Mouse (Mus musculus) thymus, adult 2 months (tissue): ENCODE results near the gene Traip. TPM values are rescaled to one million over a fixed set of nuclear protein-coding genes. Genes with fewer than 3 reads are reported as not detected.

Source experiments
- DNase-seq: peaks from one replicate; pipeline ENCODE4 v3.0.0; 2021
- H3K27ac ChIP-seq: fragments of 200-500 bp; 2 replicates; pipeline ENCODE4 v1.5.1; 2012; ENCODE audit warnings: low read length, control low read depth; ENCODE audit not compliant: control insufficient read depth, insufficient read depth
- H3K27me3 ChIP-seq: fragments of 200-500 bp; 2 replicates; pipeline ENCODE4 v1.6.1; 2012; ENCODE audit warnings: mild to moderate bottlenecking, low read length, moderate library complexity, mixed read lengths; ENCODE audit not compliant: control insufficient read depth, insufficient read depth
- H3K36me3 ChIP-seq: fragments of 200-500 bp; 2 replicates; pipeline ENCODE4 v1.6.1; 2012; ENCODE audit warnings: mild to moderate bottlenecking, low read length, moderate library complexity; ENCODE audit not compliant: control insufficient read depth, insufficient read depth
- H3K4me1 ChIP-seq: fragments of 200-500 bp; replicated peaks from 2 replicates; pipeline ENCODE4 v1.6.1; 2012; ENCODE audit warnings: low read length; ENCODE audit not compliant: control insufficient read depth, insufficient read depth
- H3K4me3 ChIP-seq: fragments of 200-500 bp; 2 replicates; pipeline ENCODE4 v1.5.1; 2012; ENCODE audit warnings: mild to moderate bottlenecking, low read length, control low read depth, moderate library complexity; ENCODE audit not compliant: control insufficient read depth, insufficient read depth
- CTCF ChIP-seq: fragments of 200-500 bp; IDR thresholded peaks from 2 replicates; pipeline ENCODE4 v1.5.1; 2012; ENCODE audit warnings: mild to moderate bottlenecking, control low read depth, low read length, moderate library complexity, borderline replicate concordance; ENCODE audit not compliant: control insufficient read depth, poor library complexity, insufficient read depth; ENCODE audit errors: extremely low read depth
- POLR2A ChIP-seq: fragments of 200-500 bp; IDR thresholded peaks from 2 replicates; pipeline ENCODE4 v1.6.1; 2012; ENCODE audit warnings: mild to moderate bottlenecking, low read length, control low read depth, moderate library complexity; ENCODE audit not compliant: control insufficient read depth, poor library complexity, insufficient read depth; ENCODE audit errors: extremely low read depth
- WGBS: fragments of 180-500 bp; shearing (Covaris S2); methylation state at CpG from one replicate; pipeline ENCODE4 v1.1.7; 2018; 5-methylcytosine and 5-hydroxymethylcytosine counted together
- polyA plus RNA-seq: library from polyadenylated mRNA; depleted of rRNA; stranded (reverse); fragments of >200 nt; gene quantifications from 2 replicates; pipeline ENCODE4 v1.2.3, GENCODE M21; 2012

Traip gene
- polyA plus RNA-seq, 1 experiment, result 9.2 TPM

DNA sequence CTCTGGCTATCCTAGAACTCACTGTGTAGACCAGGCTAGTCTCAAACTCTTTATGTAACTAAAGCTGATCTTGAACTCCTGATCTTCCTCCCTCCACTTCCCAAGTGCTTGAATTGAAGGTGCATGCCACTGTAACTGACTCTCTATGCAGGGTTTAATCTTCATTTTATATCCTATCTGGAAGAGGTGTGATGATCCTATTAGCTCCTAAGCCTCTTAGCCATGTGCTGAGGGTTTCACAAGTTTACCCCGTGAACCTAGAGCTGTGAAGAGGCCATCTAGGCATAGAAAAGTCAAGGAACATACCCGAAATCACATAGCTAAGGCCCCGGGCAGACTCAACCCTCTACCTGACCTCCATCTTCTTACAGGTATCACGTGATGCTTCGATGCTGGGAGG lies 30.5 kb upstream of the Traip start:
- no peak for DNase-seq
- H3K4me1 ChIP-seq, result peaks cover 19% of the 10 kb centered on the region
- H3K36me3 ChIP-seq, result no peaks in the 10 kb centered on the region
- no peak overlapping the region for H3K27ac ChIP-seq
- no peak for TF ChIP-seq POLR2A
- no peak for TF ChIP-seq CTCF
- WGBS, result 91% methylated on average over 5 of the region's 5 CpGs
- H3K27me3 ChIP-seq, result no peaks in the 10 kb centered on the region
- no peak overlapping the region for H3K4me3 ChIP-seq

GRCm38 (mm10) chr9:107923021-107923420 lies 26.9 kb upstream of the Traip start:
- peak; percentile 64 for DNase-seq
- Histone ChIP-seq H3K4me3 (no peak overlapping the region), H3K27ac (no peak overlapping the region), H3K27me3 (no peaks in the 10 kb centered on the region), H3K36me3 (no peaks in the 10 kb centered on the region), H3K4me1 (peaks cover 9% of the 10 kb centered on the region)
- TF ChIP-seq CTCF, result peak; percentile 71
- TF ChIP-seq POLR2A, result no peak
- WGBS, result 71% methylated on average over 7 of the region's 7 CpGs

DNA sequence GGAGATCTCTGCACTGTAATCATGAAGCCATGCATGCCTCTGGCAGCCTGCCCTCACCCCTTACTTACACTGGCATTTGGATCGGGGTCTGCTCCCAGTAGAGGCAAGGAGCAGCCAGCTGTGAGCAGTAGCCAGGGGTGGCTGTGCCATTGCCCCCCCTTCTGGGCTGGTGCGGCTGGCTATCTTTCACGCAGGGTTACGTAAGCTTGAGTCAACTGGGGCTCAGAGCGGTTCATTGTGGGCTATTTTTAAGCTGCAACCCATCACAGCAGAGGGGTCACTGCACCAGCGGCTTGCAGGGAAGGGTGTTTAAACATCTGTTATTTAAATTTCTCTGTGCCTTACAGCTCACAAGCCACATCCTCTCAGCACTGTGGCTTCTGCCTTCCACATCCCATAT lies 26.0 kb upstream of the Traip start:
- H3K27ac ChIP-seq, result no peak overlapping the region
- H3K27me3 ChIP-seq, result no peaks in the 10 kb centered on the region
- H3K4me1 ChIP-seq, result peaks cover 9% of the 10 kb centered on the region
- no peak overlapping the region for H3K4me3 ChIP-seq
- DNase-seq, result no peak
- TF ChIP-seq POLR2A, result no peak
- TF ChIP-seq CTCF, result no peak
- no peaks in the 10 kb centered on the region for H3K36me3 ChIP-seq
- 10% methylated on average over 6 of the region's 6 CpGs for WGBS

- Histone ChIP-seq H3K4me3 (no peak overlapping the region), H3K36me3 (no peaks in the 10 kb centered on the region), H3K27ac (no peak overlapping the region), H3K27me3 (no peaks in the 10 kb centered on the region), H3K4me1 (peaks cover 9% of the 10 kb centered on the region)
- 76% methylated on average over 3 of the region's 3 CpGs for WGBS
- TF ChIP-seq CTCF (no peak), POLR2A (no peak)
- no peak for DNase-seq
Observed at GRCm38 (mm10) chr9:107925251-107925650, 24.7 kb upstream of the Traip start.

DNA sequence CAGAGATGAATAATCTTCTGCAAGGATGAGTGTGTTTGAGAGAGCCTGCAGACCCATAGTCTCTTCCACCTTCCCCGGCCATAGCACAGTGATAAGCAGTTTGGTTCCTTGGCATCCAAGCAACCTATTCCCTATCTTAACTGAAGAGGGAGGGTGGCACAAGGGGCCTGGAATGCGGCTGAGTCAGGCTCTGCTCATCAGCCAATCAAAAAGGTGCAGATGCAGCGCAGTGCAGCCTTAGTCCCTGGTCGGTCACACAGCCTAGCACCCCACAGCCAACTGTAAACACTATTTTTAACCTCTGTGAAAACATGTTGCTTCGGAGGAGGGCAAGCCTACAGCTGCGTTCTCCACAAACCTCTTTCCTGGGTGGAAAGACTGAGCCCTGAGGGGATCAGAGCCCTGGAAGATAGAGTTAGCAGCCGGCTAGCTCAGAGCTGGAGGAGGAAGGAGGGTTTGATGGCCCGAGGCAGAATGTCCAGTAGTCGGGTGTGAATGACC lies 23.0 kb upstream of the Traip start:
- H3K27ac ChIP-seq, result no peak overlapping the region

DNA sequence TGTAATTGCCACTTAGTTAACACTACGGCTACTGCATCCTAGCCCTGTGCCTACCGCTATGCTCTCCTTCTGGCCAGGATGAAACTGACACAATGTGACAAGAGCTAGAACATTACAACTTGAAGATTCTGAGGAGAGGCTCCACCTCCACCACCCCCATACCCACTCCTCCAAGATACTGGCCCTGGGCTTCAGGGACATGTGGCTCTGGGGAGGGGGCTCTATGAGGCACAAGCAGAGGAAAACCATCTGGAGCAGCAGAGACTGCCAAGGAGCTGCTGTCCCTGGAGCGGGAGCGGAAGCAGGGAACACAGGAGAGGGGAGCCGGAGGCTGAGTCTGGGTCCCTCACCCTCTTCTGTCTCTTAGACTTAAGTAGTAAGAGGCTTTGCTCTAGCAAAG lies 22.2 kb upstream of the Traip start:
- no peak for DNase-seq
- Histone ChIP-seq H3K27ac (no peak overlapping the region), H3K36me3 (no peaks in the 10 kb centered on the region), H3K27me3 (no peaks in the 10 kb centered on the region), H3K4me3 (no peak overlapping the region), H3K4me1 (peaks cover 9% of the 10 kb centered on the region)
- WGBS, result 98% methylated on average over 5 of the region's 5 CpGs
- TF ChIP-seq CTCF (no peak), POLR2A (no peak)

More for the DNA sequence above, 23.0 kb upstream of the Traip start:
- Histone ChIP-seq H3K4me3 (no peak overlapping the region), H3K4me1 (peaks cover 9% of the 10 kb centered on the region), H3K27me3 (no peaks in the 10 kb centered on the region), H3K36me3 (no peaks in the 10 kb centered on the region)
- WGBS, result 81% methylated on average over 9 of the region's 9 CpGs
- no peak for DNase-seq
- TF ChIP-seq POLR2A (no peak), CTCF (no peak)

DNA sequence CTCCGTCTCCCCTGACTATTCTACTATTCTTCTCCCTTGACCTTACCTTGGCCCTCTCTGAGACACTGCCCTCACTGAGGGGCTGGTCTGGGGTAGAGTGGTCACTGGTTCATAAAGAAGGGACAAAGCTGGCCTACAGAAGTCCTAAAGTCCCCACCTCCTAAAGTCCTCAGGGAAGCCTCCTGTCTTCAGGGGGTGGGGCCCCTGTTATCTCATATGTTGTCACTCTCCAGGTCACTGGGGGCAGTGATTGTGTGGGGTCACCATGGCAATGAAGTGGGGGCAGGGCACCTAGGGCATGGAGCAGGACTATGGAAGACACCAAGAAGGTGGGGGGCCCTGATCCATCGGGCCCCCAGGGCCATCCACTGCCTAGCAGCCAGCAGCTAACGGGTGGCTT lies 21.8 kb upstream of the Traip start, which contains the start of gene Actl11:
TSS of gene Actl11 (plus strand) at position 301 of the 400 bp plus-strand sequence.
- Histone ChIP-seq H3K4me1 (peaks cover 9% of the 10 kb centered on the region), H3K27ac (no peak within 1 kb of the TSS), H3K36me3 (no peaks in the 10 kb centered on the region), H3K4me3 (no peak within 1 kb of the TSS), H3K27me3 (no peaks in the 10 kb centered on the region)
- DNase-seq, result no peak
- TF ChIP-seq CTCF, result no peak
- TF ChIP-seq POLR2A, result no peak
- WGBS, result 96% methylated on average over 3 of the region's 3 CpGs
